Mouse (Mus musculus): Measurements from ENCODE around the gene Cep89. TPM values are rescaled to one million over a fixed set of nuclear protein-coding genes. Genes with fewer than 3 reads are reported as not detected.

Gene Cep89
- total RNA-seq, 2 experiments from 2014 or later: 25.4 to 29.5 TPM

- DNase-seq: no peak
- intact Hi-C loops (cut with DNase I): no loop called here
These were observed 15.0 kb upstream of the Cep89 start for GRCm38 (mm10) chr7:35381861-35382260.

GRCm38 (mm10) chr7:35382706-35383353 is 14.0 kb upstream of the Cep89 start:
- intact Hi-C loops (cut with DNase I): no loop called here
- DNase-seq: no peak

GRCm38 (mm10) chr7:35386525-35386952 is 10.3 kb upstream of the Cep89 start:
- intact Hi-C loops (cut with DNase I): no loop called here

GRCm38 (mm10) chr7:35388694-35389093 is 8.1 kb upstream of the Cep89 start:
- DNase-seq: no peak
- intact Hi-C loops (cut with DNase I): no loop called here

More at GRCm38 (mm10) chr7:35386525-35386952, 10.3 kb upstream of the Cep89 start:
- DNase-seq: no peak

GRCm38 (mm10) chr7:35392935-35393334 is 3.9 kb upstream of the Cep89 start:
- DNase-seq: no peak

GRCm38 (mm10) chr7:35395734-35396456 is 940 bp upstream of the Cep89 start:
- DNase-seq: peak; percentile 29

More at GRCm38 (mm10) chr7:35392935-35393334, 3.9 kb upstream of the Cep89 start:
- intact Hi-C loops (cut with DNase I): no loop called here

GRCm38 (mm10) chr7:35401169-35401568 is 4.3 kb downstream of the Cep89 start:
- intact Hi-C loops (cut with DNase I): loop anchor here (10.0 kb wide), 1 partner anchor 96 kb away; no protein-coding TSS in a partner anchor

More at GRCm38 (mm10) chr7:35395734-35396456, 940 bp upstream of the Cep89 start:
- intact Hi-C loops (cut with DNase I): no loop called here

GRCm38 (mm10) chr7:35415226-35415625 is 18.4 kb downstream of the Cep89 start:
- no peak for DNase-seq
- intact Hi-C loops (cut with DNase I): no loop called here

More at GRCm38 (mm10) chr7:35401169-35401568, 4.3 kb downstream of the Cep89 start:
- no peak for DNase-seq

- DNase-seq: no peak
- intact Hi-C loops (cut with DNase I): no loop called here
These were observed 19.2 kb downstream of the Cep89 start for GRCm38 (mm10) chr7:35415801-35416653.

- intact Hi-C loops (cut with DNase I): no loop called here
- no peak for DNase-seq
These were observed 19.8 kb downstream of the Cep89 start for GRCm38 (mm10) chr7:35416654-35416948.

- intact Hi-C loops (cut with DNase I): no loop called here
- no peak for DNase-seq
These were observed 26.2 kb downstream of the Cep89 start for GRCm38 (mm10) chr7:35423071-35423470.

- DNase-seq: no peak
- intact Hi-C loops (cut with DNase I): no loop called here
These were observed 31.3 kb downstream of the Cep89 start for GRCm38 (mm10) chr7:35428146-35428545.

GRCm38 (mm10) chr7:35435266-35435665 is 38.4 kb downstream of the Cep89 start:
- intact Hi-C loops (cut with DNase I): no loop called here

GRCm38 (mm10) chr7:35447501-35447900 is 50.7 kb downstream of the Cep89 start:
- no peak for DNase-seq
- intact Hi-C loops (cut with DNase I): no loop called here

More at GRCm38 (mm10) chr7:35435266-35435665, 38.4 kb downstream of the Cep89 start:
- no peak for DNase-seq

GRCm38 (mm10) chr7:35447996-35448846 is 51.4 kb downstream of the Cep89 start, which contains the start of gene Slc7a9:
Slc7a9 (plus strand) TSS chr7:35448796.
- intact Hi-C loops (cut with DNase I): no loop called here
- no peak for DNase-seq

GRCm38 (mm10) chr7:35448867-35449266 is 52.0 kb downstream of the Cep89 start:
- intact Hi-C loops (cut with DNase I): no loop called here
- DNase-seq: no peak

- no peak for DNase-seq
- intact Hi-C loops (cut with DNase I): no loop called here
These were observed 59.4 kb downstream of the Cep89 start for GRCm38 (mm10) chr7:35456091-35456814.

GRCm38 (mm10) chr7:35460971-35461370 is 64.1 kb downstream of the Cep89 start:
- intact Hi-C loops (cut with DNase I): no loop called here
- DNase-seq: no peak

- intact Hi-C loops (cut with DNase I): no loop called here
These were observed 68.2 kb downstream of the Cep89 start for GRCm38 (mm10) chr7:35465027-35465426.

More at GRCm38 (mm10) chr7:35465027-35465426, 68.2 kb downstream of the Cep89 start:
- DNase-seq: no peak

All from left cerebral cortex, postnatal 4 days (tissue).